Mouse (Mus musculus) cortical plate, adult 2 months (tissue): Measurements from ENCODE around the gene Dact2. TPM values are rescaled to one million over a fixed set of nuclear protein-coding genes. Genes with fewer than 3 reads are reported as not detected.

Source experiments
- H3K27ac ChIP-seq: fragments of 200-500 bp; 2 replicates; pipeline ENCODE4 v1.5.1; 2012; ENCODE audit warnings: low read length, control low read depth, inconsistent platforms; ENCODE audit not compliant: insufficient read depth
- H3K4me1 ChIP-seq: fragments of 200-500 bp; 2 replicates; pipeline ENCODE4 v1.6.1; 2011; ENCODE audit warnings: low read length; ENCODE audit not compliant: control insufficient read depth, insufficient read depth
- H3K4me3 ChIP-seq: fragments of 200-500 bp; 2 replicates; pipeline ENCODE4 v1.5.1; 2011; ENCODE audit warnings: mild to moderate bottlenecking, low read length, control low read depth; ENCODE audit not compliant: insufficient read depth
- CTCF ChIP-seq: fragments of 200-500 bp; IDR thresholded peaks from 2 replicates; pipeline ENCODE4 v1.5.1; 2011; ENCODE audit warnings: mild to moderate bottlenecking, control low read depth, low read length; ENCODE audit not compliant: insufficient read depth; ENCODE audit errors: extremely low read depth
- POLR2A ChIP-seq: fragments of 200-500 bp; IDR thresholded peaks from 2 replicates; pipeline ENCODE4 v1.6.1; 2011; ENCODE audit warnings: mild to moderate bottlenecking, low read length, control low read depth; ENCODE audit not compliant: insufficient read depth; ENCODE audit errors: extremely low read depth
- polyA plus RNA-seq: library from polyadenylated mRNA; depleted of rRNA; stranded (reverse); fragments of >200 nt; gene quantifications from 2 replicates; pipeline ENCODE4 v1.2.3, GENCODE M21; 2012

Dact2 gene
- polyA plus RNA-seq, 1 experiment: 71.4 TPM

- no peak overlapping the region for H3K27ac ChIP-seq
- TF ChIP-seq CTCF (peak; percentile 93), POLR2A (no peak)
- no peaks in the 10 kb centered on the region for H3K4me1 ChIP-seq
- H3K4me3 ChIP-seq: no peak overlapping the region
Measured at GRCm38 (mm10) chr17:14220606-14221202, 16.6 kb upstream of the Dact2 start.

DNA sequence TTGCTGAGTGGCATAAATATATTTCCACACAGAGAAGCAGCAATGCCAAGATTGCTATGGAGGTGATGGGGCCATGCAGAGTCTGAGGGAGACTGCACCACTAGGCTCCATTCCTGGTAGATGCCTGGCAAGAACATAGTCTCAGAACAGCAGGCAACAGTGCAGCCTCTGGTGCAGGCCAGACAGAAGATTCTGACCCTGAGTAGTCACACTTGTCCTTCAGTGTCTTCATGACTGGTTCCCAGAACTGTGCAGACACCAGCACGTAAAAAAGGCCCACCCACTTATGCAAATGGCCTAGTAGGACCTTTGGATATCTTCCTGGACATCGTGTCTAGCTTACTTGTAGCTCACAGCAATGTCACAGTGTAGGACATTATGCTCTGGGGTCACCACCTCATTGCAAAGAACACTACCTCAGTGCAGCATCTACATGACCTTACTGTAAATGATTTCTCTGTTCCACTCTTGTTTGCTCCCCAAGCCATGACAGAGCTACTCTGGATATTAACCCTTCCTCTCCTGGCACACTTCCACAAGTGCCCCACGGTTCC, 9.9 kb upstream of the Dact2 start:
- TF ChIP-seq POLR2A: no peak
- no peak for TF ChIP-seq CTCF
- Histone ChIP-seq H3K4me3 (no peak overlapping the region), H3K27ac (no peak overlapping the region), H3K4me1 (no peaks in the 10 kb centered on the region)

DNA sequence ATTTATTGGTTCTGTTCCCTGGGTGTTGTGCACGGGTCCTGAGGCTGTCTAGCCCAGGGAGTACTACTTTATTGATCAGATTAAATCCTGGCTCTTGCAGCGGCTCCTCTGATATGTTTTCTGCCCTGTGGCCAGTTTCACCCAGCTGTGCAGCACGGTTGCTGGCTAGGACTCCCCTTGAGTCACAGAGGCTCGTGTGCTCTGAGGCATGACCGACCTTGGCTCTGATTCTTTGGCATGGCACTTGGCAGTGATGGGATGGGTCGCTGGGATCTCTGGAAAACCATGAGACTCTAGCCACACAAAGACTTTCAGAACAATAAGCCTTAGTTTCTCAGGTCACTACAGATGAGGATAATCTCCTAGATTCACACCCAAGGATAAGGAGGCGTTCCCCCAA, 8.7 kb upstream of the Dact2 start:
- H3K27ac ChIP-seq: no peak overlapping the region
- TF ChIP-seq CTCF (no peak), POLR2A (no peak)
- H3K4me1 ChIP-seq: no peaks in the 10 kb centered on the region
- no peak overlapping the region for H3K4me3 ChIP-seq

DNA sequence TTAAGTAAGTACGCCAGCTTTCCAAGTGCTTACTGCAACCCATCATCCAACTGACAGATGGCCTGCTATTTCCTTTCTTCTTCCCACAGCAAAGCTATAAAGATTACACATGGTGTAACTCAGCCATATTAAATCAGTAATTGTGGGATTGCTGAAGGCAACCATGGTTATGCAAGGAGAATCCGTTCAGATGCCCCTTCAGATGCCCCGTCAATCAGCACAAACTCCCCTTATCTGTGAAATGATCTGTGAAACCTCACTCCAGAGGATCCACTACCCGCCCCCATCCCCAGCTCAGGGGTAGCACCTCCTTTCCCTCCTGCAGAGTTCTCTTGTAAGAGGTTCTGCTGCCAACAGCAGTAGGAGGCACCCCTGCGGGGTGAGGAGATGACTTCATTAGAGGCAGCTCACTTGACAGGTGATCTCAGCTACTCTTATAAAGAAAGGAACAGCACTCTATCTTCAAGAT, 3.0 kb upstream of the Dact2 start:
- Histone ChIP-seq H3K27ac (no peak overlapping the region; the same call in 1 of the 2 replicates), H3K4me1 (no peaks in the 10 kb centered on the region; the same call in 1 of the 2 replicates), H3K4me3 (no peak overlapping the region)
- TF ChIP-seq POLR2A (no peak), CTCF (no peak)

DNA sequence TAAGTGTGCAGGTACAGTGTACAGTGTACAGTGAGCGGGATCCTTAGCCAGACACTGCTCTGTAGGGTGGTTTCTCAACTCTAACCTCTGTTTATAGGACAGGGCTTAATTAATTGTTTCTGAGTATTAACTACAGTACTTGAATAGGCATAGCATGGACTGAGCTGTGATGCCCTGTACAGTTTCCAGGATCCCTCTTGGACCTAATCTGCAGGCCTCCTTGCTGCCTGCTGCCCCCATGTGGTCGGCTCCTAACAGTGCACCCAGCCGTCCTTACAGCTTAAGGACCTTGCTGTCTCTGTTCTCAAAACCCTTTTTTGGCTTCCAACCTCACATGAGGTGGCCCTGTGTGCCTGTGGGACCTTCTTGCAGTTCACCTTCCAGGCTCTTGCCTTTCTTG, 2.0 kb upstream of the Dact2 start:
- Histone ChIP-seq H3K4me3 (no peak overlapping the region), H3K4me1 (no peaks in the 10 kb centered on the region; the same call in 1 of the 2 replicates), H3K27ac (no peak overlapping the region)
- TF ChIP-seq POLR2A: no peak
- peak; percentile 88 for TF ChIP-seq CTCF

DNA sequence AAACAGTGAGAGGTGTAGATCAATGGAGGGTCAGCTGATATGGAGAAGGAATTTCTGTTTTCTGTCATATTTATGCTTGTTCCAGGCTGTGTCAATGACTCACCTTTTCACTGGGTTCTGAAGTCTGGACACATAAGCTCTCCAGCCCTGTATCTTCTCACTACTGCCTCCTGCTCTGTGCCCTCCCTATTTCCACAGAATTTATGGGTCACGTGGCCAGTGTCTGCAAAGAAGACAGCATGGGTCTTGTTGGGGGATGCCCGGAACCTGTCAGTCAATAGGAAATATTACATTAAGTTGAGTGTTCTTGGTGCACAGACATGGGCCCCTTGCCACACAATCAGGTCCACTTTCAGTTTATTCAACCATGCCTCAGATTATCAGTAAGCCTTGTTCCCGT, 1.1 kb upstream of the Dact2 start:
- H3K4me1 ChIP-seq: no peaks in the 10 kb centered on the region; the same call in 1 of the 2 replicates
- no peak overlapping the region for H3K4me3 ChIP-seq
- H3K27ac ChIP-seq: no peak overlapping the region
- TF ChIP-seq CTCF (no peak), POLR2A (no peak)

- no peaks in the 10 kb centered on the region; the same call in 1 of the 2 replicates for H3K4me1 ChIP-seq
- H3K4me3 ChIP-seq: peak overlapping the region; percentile 75
- TF ChIP-seq CTCF (no peak), POLR2A (0 out of 2 replicates have a peak, but pooled peaks have one; percentile 39)
- peak overlapping the region; percentile 97 for H3K27ac ChIP-seq
Measured at GRCm38 (mm10) chr17:14203121-14203941, 773 bp downstream of the Dact2 start.

DNA sequence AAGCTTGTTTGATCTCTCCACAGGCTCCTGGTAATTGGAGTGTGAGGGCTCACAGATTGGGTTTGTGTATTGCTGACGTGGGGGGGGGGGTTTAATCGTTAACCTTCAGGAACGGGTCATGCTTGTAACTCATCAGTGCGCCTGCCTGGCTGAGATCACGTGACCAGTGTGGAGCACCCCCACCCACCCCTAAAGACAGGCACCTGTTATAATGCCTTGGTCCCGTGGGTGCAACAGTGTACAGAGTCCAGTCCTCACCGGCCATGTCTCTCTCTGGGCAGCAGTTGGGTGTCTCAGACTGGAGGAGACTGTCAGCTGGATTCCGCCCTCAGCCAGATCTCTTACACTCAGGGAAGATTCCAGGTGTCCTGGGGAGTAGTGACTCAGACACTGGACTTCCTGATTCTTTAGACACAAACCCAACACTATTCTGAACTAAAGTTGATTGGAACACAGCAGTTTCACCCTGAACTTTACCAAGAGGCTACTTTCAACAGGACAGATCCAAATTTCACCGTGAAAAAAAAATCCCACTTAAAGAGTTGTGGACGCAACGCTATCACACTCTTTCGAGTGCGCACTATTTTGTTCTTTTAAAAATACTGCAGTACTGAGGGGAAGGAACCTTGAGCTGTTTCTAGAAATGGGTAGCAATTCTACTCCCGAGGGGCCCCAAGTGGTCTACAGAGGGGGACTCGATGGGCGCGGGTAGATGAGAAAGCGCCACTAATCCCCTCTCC, 1.6 kb downstream of the Dact2 start:
- no peaks in the 10 kb centered on the region for H3K4me1 ChIP-seq
- H3K27ac ChIP-seq: peak overlapping the region; percentile 97; the same call in 1 of the 2 replicates
- peak overlapping the region; percentile 75 for H3K4me3 ChIP-seq
- no peak for TF ChIP-seq POLR2A
- TF ChIP-seq CTCF: no peak

DNA sequence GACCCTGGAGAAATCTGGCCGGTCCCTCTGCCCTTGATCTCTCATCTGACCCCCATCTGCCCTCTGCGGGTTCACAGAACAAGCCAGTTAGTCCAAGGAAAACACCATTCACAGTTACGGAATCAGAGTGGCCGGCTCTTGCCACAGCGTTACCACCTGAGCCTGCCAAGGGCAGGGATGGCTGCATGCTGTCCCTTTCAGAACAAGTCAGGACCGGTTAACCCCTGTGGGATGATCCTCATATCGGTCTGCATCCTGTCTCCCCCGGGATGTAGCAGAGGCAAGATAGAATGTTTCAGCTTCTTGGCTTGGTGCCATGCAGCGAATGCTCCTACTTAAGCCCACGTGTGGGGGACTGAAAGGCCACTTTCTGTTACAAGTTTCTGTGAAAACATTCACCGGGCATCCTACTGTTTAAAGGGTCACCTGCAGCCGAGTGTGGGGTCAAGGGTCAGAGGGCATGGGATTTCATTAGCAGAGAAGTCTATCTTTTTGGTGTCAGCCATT, 2.8 kb downstream of the Dact2 start:
- Histone ChIP-seq H3K4me3 (peak overlapping the region; percentile 75; the same call in 1 of the 2 replicates), H3K27ac (no peak overlapping the region), H3K4me1 (no peaks in the 10 kb centered on the region)
- TF ChIP-seq POLR2A (no peak), CTCF (no peak)
